Mouse (Mus musculus) hindbrain, embryonic 13.5 days (tissue): ENCODE data around the gene Tmem189. TPM values are rescaled to one million over a fixed set of nuclear protein-coding genes. Genes with fewer than 3 reads are reported as not detected.

Experiments
- ATAC-seq: fragments of 200-750 bp; cut with Nextera tagmentation; 2 replicates; pipeline ENCODE4 v1.8.0; 2017; ENCODE audit warnings: moderate TSS enrichment; ENCODE audit not compliant: low FRiP score
- H3K27ac ChIP-seq: fragments of 300-500 bp; sonication (generic); 2 replicates; pipeline ENCODE4 v1.5.1; 2015; ENCODE audit warnings: inconsistent platforms, mild to moderate bottlenecking, moderate library complexity
- H3K27me3 ChIP-seq: fragments of 300-500 bp; sonication (generic); 2 replicates; pipeline ENCODE4 v1.6.1; 2015; ENCODE audit warnings: mild to moderate bottlenecking, inconsistent platforms
- H3K36me3 ChIP-seq: fragments of 300-500 bp; sonication (generic); 2 replicates; pipeline ENCODE4 v1.6.1; 2015; ENCODE audit warnings: mild to moderate bottlenecking, inconsistent platforms
- H3K4me1 ChIP-seq: fragments of 300-500 bp; sonication (generic); replicated peaks from 2 replicates; pipeline ENCODE4 v1.6.1; 2015; ENCODE audit warnings: inconsistent platforms
- H3K4me2 ChIP-seq: fragments of 300-500 bp; sonication (generic); 2 replicates; pipeline ENCODE4 v1.6.1; 2015; ENCODE audit warnings: inconsistent platforms, mild to moderate bottlenecking, moderate library complexity
- H3K4me3 ChIP-seq: fragments of 300-500 bp; sonication (generic); 2 replicates; pipeline ENCODE4 v1.5.1; 2015; ENCODE audit warnings: mild to moderate bottlenecking, inconsistent platforms
- H3K9ac ChIP-seq: fragments of 300-500 bp; sonication (generic); 2 replicates; pipeline ENCODE4 v1.6.1; 2015; ENCODE audit warnings: mild to moderate bottlenecking, inconsistent platforms
- H3K9me3 ChIP-seq: fragments of 300-500 bp; sonication (generic); 2 replicates; pipeline ENCODE4 v1.6.1; 2016; ENCODE audit warnings: inconsistent platforms
- WGBS: fragments of 180-500 bp; shearing (Covaris S2); methylation state at CpG from one replicate; pipeline ENCODE4 v1.1.7; 2015; 5-methylcytosine and 5-hydroxymethylcytosine counted together
- polyA plus RNA-seq: library from polyadenylated mRNA; unstranded; fragments of >200 nt; fragmentation: Nextera tagmentation; extraction: Ambion mirVana; gene quantifications from 2 replicates; pipeline ENCODE4 v1.2.1, GENCODE M21; 2015

The Tmem189 gene
- polyA plus RNA-seq, 1 experiment from 2014 or later: 33.5 TPM

GRCm38 (mm10) chr2:167602364-167602763 is 87.3 kb downstream of the Tmem189 start:
- Histone ChIP-seq H3K4me3 (no peak overlapping the region), H3K4me2 (no peak overlapping the region), H3K36me3 (peaks cover 13% of the 10 kb centered on the region), H3K4me1 (peaks cover 7% of the 10 kb centered on the region), H3K27ac (no peak overlapping the region), H3K9me3 (no peaks in the 10 kb centered on the region), H3K27me3 (peaks cover 41% of the 10 kb centered on the region), H3K9ac (no peak overlapping the region)
- ATAC-seq: no peak
- 78% methylated on average over 2 of the region's 2 CpGs for WGBS

- WGBS: 74% methylated on average over 8 of the region's 8 CpGs
- Histone ChIP-seq H3K9ac (no peak overlapping the region), H3K4me2 (no peak overlapping the region), H3K4me1 (peaks cover 23% of the 10 kb centered on the region), H3K27me3 (peaks cover 55% of the 10 kb centered on the region), H3K27ac (no peak overlapping the region), H3K9me3 (no peaks in the 10 kb centered on the region), H3K4me3 (no peak overlapping the region), H3K36me3 (no peaks in the 10 kb centered on the region)
- ATAC-seq: no peak
Observed at GRCm38 (mm10) chr2:167600481-167600995, 89.1 kb downstream of the Tmem189 start.

GRCm38 (mm10) chr2:167599917-167600316 is 89.7 kb downstream of the Tmem189 start:
- Histone ChIP-seq H3K4me2 (no peak overlapping the region), H3K9me3 (no peaks in the 10 kb centered on the region), H3K9ac (no peak overlapping the region), H3K4me1 (peaks cover 20% of the 10 kb centered on the region), H3K4me3 (no peak overlapping the region), H3K27me3 (peaks cover 55% of the 10 kb centered on the region), H3K27ac (no peak overlapping the region), H3K36me3 (no peaks in the 10 kb centered on the region)
- 66% methylated on average over 6 of the region's 6 CpGs for WGBS
- no peak for ATAC-seq

- H3K4me1 ChIP-seq: peaks cover 26% of the 10 kb centered on the region
- no peak overlapping the region for H3K27ac ChIP-seq
- peaks cover 56% of the 10 kb centered on the region for H3K27me3 ChIP-seq
- ATAC-seq: no peak
- WGBS: 69% methylated on average over 5 of the region's 5 CpGs
- no peaks in the 10 kb centered on the region for H3K9me3 ChIP-seq
- no peaks in the 10 kb centered on the region for H3K36me3 ChIP-seq
- no peak overlapping the region for H3K9ac ChIP-seq
- H3K4me2 ChIP-seq: no peak overlapping the region
- H3K4me3 ChIP-seq: no peak overlapping the region
Observed at GRCm38 (mm10) chr2:167599195-167599594, 90.4 kb downstream of the Tmem189 start.

- Histone ChIP-seq H3K27me3 (peaks cover 48% of the 10 kb centered on the region), H3K9ac (peak overlapping the region; percentile 62), H3K4me2 (peak overlapping the region; percentile 44), H3K4me3 (peak overlapping the region; percentile 11; the same call in 1 of the 2 replicates), H3K4me1 (peaks cover 28% of the 10 kb centered on the region), H3K27ac (no peak overlapping the region), H3K36me3 (no peaks in the 10 kb centered on the region), H3K9me3 (no peaks in the 10 kb centered on the region)
- ATAC-seq: no peak
- WGBS: 28% methylated on average over 38 of the region's 40 CpGs
Observed at GRCm38 (mm10) chr2:167597492-167598186, 92.0 kb downstream of the Tmem189 start.

GRCm38 (mm10) chr2:167596726-167597491 is 92.7 kb downstream of the Tmem189 start:
- ATAC-seq: peak; percentile 29
- no peaks in the 10 kb centered on the region for H3K9me3 ChIP-seq
- WGBS: 31% methylated on average over 27 of the region's 27 CpGs
- peaks cover 40% of the 10 kb centered on the region for H3K27me3 ChIP-seq
- H3K4me2 ChIP-seq: peak overlapping the region; percentile 44
- H3K36me3 ChIP-seq: no peaks in the 10 kb centered on the region
- H3K9ac ChIP-seq: peak overlapping the region; percentile 62
- peak overlapping the region; percentile 67 for H3K27ac ChIP-seq
- peaks cover 28% of the 10 kb centered on the region for H3K4me1 ChIP-seq
- H3K4me3 ChIP-seq: no peak overlapping the region

GRCm38 (mm10) chr2:167596262-167596661 is 93.4 kb downstream of the Tmem189 start:
- peaks cover 28% of the 10 kb centered on the region for H3K4me1 ChIP-seq
- no peak overlapping the region for H3K4me3 ChIP-seq
- H3K27ac ChIP-seq: no peak overlapping the region
- H3K27me3 ChIP-seq: peaks cover 38% of the 10 kb centered on the region
- no peaks in the 10 kb centered on the region for H3K9me3 ChIP-seq
- no peak overlapping the region for H3K9ac ChIP-seq
- ATAC-seq: no peak
- H3K36me3 ChIP-seq: no peaks in the 10 kb centered on the region
- no peak overlapping the region for H3K4me2 ChIP-seq
- WGBS: 43% methylated on average over 2 of the region's 4 CpGs

GRCm38 (mm10) chr2:167595761-167596171 is 93.9 kb downstream of the Tmem189 start:
- no peak overlapping the region for H3K27ac ChIP-seq
- H3K36me3 ChIP-seq: no peaks in the 10 kb centered on the region
- no peak overlapping the region for H3K4me2 ChIP-seq
- no peak overlapping the region for H3K4me3 ChIP-seq
- peaks cover 38% of the 10 kb centered on the region for H3K27me3 ChIP-seq
- peaks cover 28% of the 10 kb centered on the region for H3K4me1 ChIP-seq
- H3K9me3 ChIP-seq: no peaks in the 10 kb centered on the region
- H3K9ac ChIP-seq: no peak overlapping the region
- no peak for ATAC-seq
- WGBS: 45% methylated on average over 14 of the region's 14 CpGs

GRCm38 (mm10) chr2:167594444-167594934 is 95.1 kb downstream of the Tmem189 start:
- no peak overlapping the region for H3K4me2 ChIP-seq
- no peak overlapping the region for H3K4me3 ChIP-seq
- H3K36me3 ChIP-seq: no peaks in the 10 kb centered on the region
- ATAC-seq: no peak
- no peak overlapping the region for H3K9ac ChIP-seq
- no peak overlapping the region; the same call in 1 of the 2 replicates for H3K27ac ChIP-seq
- H3K9me3 ChIP-seq: no peaks in the 10 kb centered on the region
- 34% methylated on average over 10 of the region's 10 CpGs for WGBS
- peaks cover 30% of the 10 kb centered on the region for H3K27me3 ChIP-seq
- H3K4me1 ChIP-seq: peaks cover 28% of the 10 kb centered on the region

GRCm38 (mm10) chr2:167593551-167594250 is 95.9 kb downstream of the Tmem189 start:
- Histone ChIP-seq H3K27ac (no peak overlapping the region), H3K9me3 (no peaks in the 10 kb centered on the region), H3K27me3 (peaks cover 30% of the 10 kb centered on the region), H3K9ac (no peak overlapping the region), H3K4me3 (no peak overlapping the region), H3K36me3 (no peaks in the 10 kb centered on the region), H3K4me1 (peaks cover 36% of the 10 kb centered on the region), H3K4me2 (no peak overlapping the region)
- no peak for ATAC-seq
- WGBS: 81% methylated on average over 4 of the region's 4 CpGs
